Mouse (Mus musculus): ENCODE results near the gene Kcnh2. TPM values are rescaled to one million over a fixed set of nuclear protein-coding genes. Genes with fewer than 3 reads are reported as not detected.

The Kcnh2 gene
- total and polyA plus RNA-seq, 3 experiments: 1.8 to 6.8 TPM; not detected in 1

DNA sequence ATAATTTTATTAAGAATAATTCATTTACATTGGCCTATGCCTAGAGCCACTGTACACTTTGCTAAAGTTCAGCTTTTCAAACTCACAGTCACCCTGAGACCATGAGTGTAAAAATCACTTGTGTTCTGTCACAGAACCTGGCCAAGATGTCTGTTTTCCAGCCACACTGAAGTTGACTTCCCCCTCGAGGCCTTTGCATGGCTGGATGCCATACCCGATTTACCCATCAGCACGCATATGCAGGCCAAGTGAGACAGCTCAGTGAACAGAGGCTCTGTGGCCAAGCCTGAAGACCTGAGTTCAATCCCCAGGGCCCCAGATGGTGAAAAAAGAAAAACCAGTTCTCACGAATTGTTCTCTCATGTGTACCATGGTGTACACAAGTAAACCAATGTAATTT lies 80.5 kb downstream of the Kcnh2 start:
- Histone ChIP-seq H3K27me3 (ENCODE audit: control insufficient read depth in 1 of 2, insufficient read depth in 2 of 2, low read length in 2 of 2) (peaks cover 0 to 5% of the 10 kb centered on the region in 2 experiments; a peak in 3 of 4 replicates), H3K27ac (ENCODE audit: control insufficient read depth, low read depth, low read length) (no peak overlapping the region), H3K79me2 (ENCODE audit: control insufficient read depth, insufficient read depth, low read length, poor library complexity) (no peaks in the 10 kb centered on the region), H3K36me3 (ENCODE audit: control insufficient read depth in 1 of 2, insufficient read depth in 2 of 2, low read length in 2 of 2) (peaks cover 0 to 3% of the 10 kb centered on the region in 2 experiments; a peak in 2 of 4 replicates), H3K4me1 (ENCODE audit: control insufficient read depth in 1 of 2, insufficient read depth in 2 of 2, low read length in 2 of 2) (peaks cover 0 to 4% of the 10 kb centered on the region in 2 experiments; a peak in 1 of 4 replicates), H3K9me3 (replicated peaks; ENCODE audit: insufficient read depth, low read length) (no peaks in the 10 kb centered on the region), H3K4me3 (ENCODE audit: control insufficient read depth in 1 of 2, insufficient read depth in 1 of 2, low read depth in 2 of 2, low read length in 2 of 2) (no peak overlapping the region), H3K9ac (ENCODE audit: control insufficient read depth, low read depth, low read length, poor library complexity, severe bottlenecking) (no peak overlapping the region)
- no peak for DNase-seq (ENCODE audit: low read depth, low spot score)
- TF ChIP-seq NELFE (IDR thresholded peaks at IDR 0.05; ENCODE audit: low read depth, low read length): no peak
- TF ChIP-seq RAD21 (IDR thresholded peaks at IDR 0.05; ENCODE audit: low read depth, low read length): no peak
- TF ChIP-seq MXI1 (IDR thresholded peaks at IDR 0.05; ENCODE audit: low read depth, low read length): no peak
- no peak for TF ChIP-seq MAZ (IDR thresholded peaks at IDR 0.05; ENCODE audit: low read depth, low read length)
- no peak for TF ChIP-seq JUND (IDR thresholded peaks at IDR 0.05; ENCODE audit: low read depth, low read length)
- TF ChIP-seq USF1 (IDR thresholded peaks at IDR 0.05; ENCODE audit: low read depth, low read length): no peak
- no peak for TF ChIP-seq POLR2AphosphoS2 (IDR thresholded peaks at IDR 0.05; ENCODE audit: low read length)
- no peak for TF ChIP-seq ELF1 (IDR thresholded peaks at IDR 0.05; ENCODE audit: low read depth, low read length)
- TF ChIP-seq UBTF (IDR thresholded peaks at IDR 0.05; ENCODE audit: borderline replicate concordance, insufficient read depth, low read depth, low read length): no peak
- no peak for TF ChIP-seq MAX (IDR thresholded peaks at IDR 0.05; ENCODE audit: low read length)
- TF ChIP-seq MYC (IDR thresholded peaks at IDR 0.05; ENCODE audit: low read depth, low read length): no peak
- no peak for TF ChIP-seq POLR2AphosphoS5 (IDR thresholded peaks at IDR 0.05; ENCODE audit: borderline replicate concordance, low read depth, low read length)
- TF ChIP-seq GATA1 (IDR thresholded peaks at IDR 0.05; ENCODE audit: low read depth, low read length): no peak
- TF ChIP-seq TCF12 (IDR thresholded peaks at IDR 0.05; ENCODE audit: low read depth, low read length): no peak
- TF ChIP-seq ZMIZ1 (IDR thresholded peaks at IDR 0.05; ENCODE audit: low read depth, low read length): no peak
- no peak for TF ChIP-seq MEF2A (IDR thresholded peaks at IDR 0.05; ENCODE audit: extremely low read depth, insufficient replicate concordance, low read depth, low read length, poor library complexity, severe bottlenecking)
- TF ChIP-seq CHD1 (IDR thresholded peaks at IDR 0.05; ENCODE audit: low read depth, low read length): no peak
- TF ChIP-seq SMC3 (IDR thresholded peaks at IDR 0.05; ENCODE audit: low read depth, low read length): no peak
- no peak for TF ChIP-seq HCFC1 (IDR thresholded peaks at IDR 0.05; ENCODE audit: low read depth, low read length)
- TF ChIP-seq E2F4 (IDR thresholded peaks at IDR 0.05; ENCODE audit: borderline replicate concordance, low read depth, low read length): no peak

Other genes with a start within 250 kb of the Kcnh2 start
- 11.9 and 13.8 TPM in 2 replicates for gene Nupl2, start 186.6 kb downstream of the Kcnh2 start, total RNA-seq (2012; rRNA removed)
- 100 to 1,000 TPM in 1 of 2 experiments, 10 to 100 TPM in 1; 23.1 to 121 TPM for gene Nupl2, start 186.6 kb downstream of the Kcnh2 start, polyA plus RNA-seq (2012; ENCODE audit: insufficient read depth in 1 of 2, insufficient read length in 2 of 2, low read depth in 1 of 2, low replicate concordance in 2 of 2, missing spikeins in 1 of 2)
- 2.0 and 3.9 TPM in 2 replicates for gene Nos3, start 13.2 kb upstream of the Kcnh2 start, total RNA-seq (2012; rRNA removed)
- gene Nos3, start 13.2 kb upstream of the Kcnh2 start, polyA plus RNA-seq (2012; ENCODE audit: insufficient read depth in 1 of 2, insufficient read length in 2 of 2, low read depth in 1 of 2, low replicate concordance in 2 of 2, missing spikeins in 1 of 2): 1 to 10 TPM in 1 of 2 experiments, not detected in 1; 6.2 TPM
- gene Atg9b, start 40.5 kb upstream of the Kcnh2 start, total RNA-seq (2012; rRNA removed): 30.2 and 41.2 TPM in 2 replicates
- gene Atg9b, start 40.5 kb upstream of the Kcnh2 start, polyA plus RNA-seq (2012; ENCODE audit: insufficient read depth in 1 of 2, insufficient read length in 2 of 2, low read depth in 1 of 2, low replicate concordance in 2 of 2, missing spikeins in 1 of 2): 10 to 100 TPM in 1 of 2 experiments, not detected in 1; 41.5 TPM
- 72.4 and 76.9 TPM in 2 replicates for gene Abcb8, start 42.1 kb upstream of the Kcnh2 start, total RNA-seq (2012; rRNA removed)
- 100 to 1,000 TPM in 1 of 2 experiments, not detected in 1; 124 TPM for gene Abcb8, start 42.1 kb upstream of the Kcnh2 start, polyA plus RNA-seq (2012; ENCODE audit: insufficient read depth in 1 of 2, insufficient read length in 2 of 2, low read depth in 1 of 2, low replicate concordance in 2 of 2, missing spikeins in 1 of 2)
- 0.04 TPM in 1 of 2 replicates, not detected in the other for gene Asic3, start 61.8 kb upstream of the Kcnh2 start, total RNA-seq (2012; rRNA removed)
- under 1 TPM in 1 of 2 experiments, not detected in 1; 0.35 TPM for gene Asic3, start 61.8 kb upstream of the Kcnh2 start, polyA plus RNA-seq (2012; ENCODE audit: insufficient read depth in 1 of 2, insufficient read length in 2 of 2, low read depth in 1 of 2, low replicate concordance in 2 of 2, missing spikeins in 1 of 2)
- gene Cdk5, start 71.9 kb upstream of the Kcnh2 start, total RNA-seq (2012; rRNA removed): 18.2 and 24.8 TPM in 2 replicates
- gene Cdk5, start 71.9 kb upstream of the Kcnh2 start, polyA plus RNA-seq (2012; ENCODE audit: insufficient read depth in 1 of 2, insufficient read length in 2 of 2, low read depth in 1 of 2, low replicate concordance in 2 of 2, missing spikeins in 1 of 2): 10 to 100 TPM in 1 of 2 experiments, not detected in 1; 82.6 TPM
- gene Slc4a2, start 72.2 kb upstream of the Kcnh2 start, total RNA-seq (2012; rRNA removed): 20.1 and 20.9 TPM in 2 replicates
- gene Slc4a2, start 72.2 kb upstream of the Kcnh2 start, polyA plus RNA-seq (2012; ENCODE audit: insufficient read depth in 1 of 2, insufficient read length in 2 of 2, low read depth in 1 of 2, low replicate concordance in 2 of 2, missing spikeins in 1 of 2): 10 to 100 TPM in 1 of 2 experiments, not detected in 1; 56.3 TPM
- gene Fastk, start 93.7 kb upstream of the Kcnh2 start, total RNA-seq (2012; rRNA removed): 87.6 and 111 TPM in 2 replicates
- 100 to 1,000 TPM; 228 to 273 TPM for gene Fastk, start 93.7 kb upstream of the Kcnh2 start, polyA plus RNA-seq (2012; ENCODE audit: insufficient read depth in 1 of 2, insufficient read length in 2 of 2, low read depth in 1 of 2, low replicate concordance in 2 of 2, missing spikeins in 1 of 2)
- gene Tmub1, start 96.2 kb upstream of the Kcnh2 start, total RNA-seq (2012; rRNA removed): 16.4 and 17.8 TPM in 2 replicates
- 10 to 100 TPM in 1 of 2 experiments, not detected in 1; 36.0 TPM for gene Tmub1, start 96.2 kb upstream of the Kcnh2 start, polyA plus RNA-seq (2012; ENCODE audit: insufficient read depth in 1 of 2, insufficient read length in 2 of 2, low read depth in 1 of 2, low replicate concordance in 2 of 2, missing spikeins in 1 of 2)
- 104 and 116 TPM in 2 replicates for gene Agap3, start 100.6 kb upstream of the Kcnh2 start, total RNA-seq (2012; rRNA removed)
- gene Agap3, start 100.6 kb upstream of the Kcnh2 start, polyA plus RNA-seq (2012; ENCODE audit: insufficient read depth in 1 of 2, insufficient read length in 2 of 2, low read depth in 1 of 2, low replicate concordance in 2 of 2, missing spikeins in 1 of 2): 100 to 1,000 TPM; 138 to 203 TPM
- 0.08 and 0.36 TPM in 2 replicates for gene Gbx1, start 175.6 kb upstream of the Kcnh2 start, total RNA-seq (2012; rRNA removed)
- gene Gbx1, start 175.6 kb upstream of the Kcnh2 start, polyA plus RNA-seq (2012; ENCODE audit: insufficient read depth in 1 of 2, insufficient read length in 2 of 2, low read depth in 1 of 2, low replicate concordance in 2 of 2, missing spikeins in 1 of 2): under 1 TPM in 1 of 2 experiments, not detected in 1; 0.49 TPM
- 0.12 and 0.13 TPM in 2 replicates for gene Asb10, start 189.4 kb upstream of the Kcnh2 start, total RNA-seq (2012; rRNA removed)
- gene Asb10, start 189.4 kb upstream of the Kcnh2 start, polyA plus RNA-seq (2012; ENCODE audit: insufficient read depth in 1 of 2, insufficient read length in 2 of 2, low read depth in 1 of 2, low replicate concordance in 2 of 2, missing spikeins in 1 of 2): under 1 TPM in 1 of 2 experiments, not detected in 1; 0.32 TPM
- gene 4931409K22Rik, start 205.2 kb upstream of the Kcnh2 start, total RNA-seq (2012; rRNA removed): not detected in 2 replicates
- not detected for gene 4931409K22Rik, start 205.2 kb upstream of the Kcnh2 start, polyA plus RNA-seq (2012; ENCODE audit: insufficient read depth in 1 of 2, insufficient read length in 2 of 2, low read depth in 1 of 2, low replicate concordance in 2 of 2, missing spikeins in 1 of 2)
- gene Abcf2, start 225.9 kb upstream of the Kcnh2 start, total RNA-seq (2012; rRNA removed): 228 and 257 TPM in 2 replicates
- gene Abcf2, start 225.9 kb upstream of the Kcnh2 start, polyA plus RNA-seq (2012; ENCODE audit: insufficient read depth in 1 of 2, insufficient read length in 2 of 2, low read depth in 1 of 2, low replicate concordance in 2 of 2, missing spikeins in 1 of 2): 100 to 1,000 TPM in 1 of 2 experiments, not detected in 1; 244 TPM
- 37.1 and 37.9 TPM in 2 replicates for gene Chpf2, start 235.1 kb upstream of the Kcnh2 start, total RNA-seq (2012; rRNA removed)
- gene Chpf2, start 235.1 kb upstream of the Kcnh2 start, polyA plus RNA-seq (2012; ENCODE audit: insufficient read depth in 1 of 2, insufficient read length in 2 of 2, low read depth in 1 of 2, low replicate concordance in 2 of 2, missing spikeins in 1 of 2): 10 to 100 TPM in 1 of 2 experiments, not detected in 1; 39.7 TPM